Mouse (Mus musculus) liver, adult 2 months (tissue): ENCODE measurements around the gene Gm1043. TPM values are rescaled to one million over a fixed set of nuclear protein-coding genes. Genes with fewer than 3 reads are reported as not detected.

ENCODE experiments used
- DNase-seq: peaks from one replicate; pipeline ENCODE4 v3.0.0-alpha.2; 2011; ENCODE audit warnings: low read depth, low spot score; ENCODE audit errors: extremely low read depth
- H3K27ac ChIP-seq: fragments of 200-500 bp; replicated peaks from 2 replicates; pipeline ENCODE4 v1.5.1; 2012; ENCODE audit warnings: low read depth, mild to moderate bottlenecking, control low read depth, inconsistent platforms, low read length; ENCODE audit not compliant: insufficient read depth
- H3K27me3 ChIP-seq: fragments of 200-500 bp; 2 replicates; pipeline ENCODE4 v1.6.1; 2012; ENCODE audit warnings: mild to moderate bottlenecking, moderate library complexity, low read length, inconsistent platforms; ENCODE audit not compliant: control insufficient read depth, insufficient read depth
- H3K36me3 ChIP-seq: fragments of 200-500 bp; 2 replicates; pipeline ENCODE4 v1.6.1; 2012; ENCODE audit warnings: low read length, inconsistent platforms; ENCODE audit not compliant: control insufficient read depth, insufficient read depth
- H3K4me1 ChIP-seq: fragments of 200-500 bp; 2 replicates; pipeline ENCODE4 v1.6.1; 2011; ENCODE audit warnings: low read length; ENCODE audit not compliant: control insufficient read depth, insufficient read depth
- H3K4me3 ChIP-seq: fragments of 200-500 bp; 2 replicates; pipeline ENCODE4 v1.5.1; 2011; ENCODE audit warnings: low read depth, mild to moderate bottlenecking, control low read depth, low read length, moderate library complexity; ENCODE audit not compliant: insufficient read depth
- H3K79me2 ChIP-seq: fragments of 200-500 bp; 2 replicates; pipeline ENCODE4 v1.6.1; 2012; ENCODE audit warnings: inconsistent platforms, mild to moderate bottlenecking, low read length, moderate library complexity; ENCODE audit not compliant: control insufficient read depth, insufficient read depth
- H3K9ac ChIP-seq: fragments of 200-500 bp; 2 replicates; pipeline ENCODE4 v1.6.1; 2012; ENCODE audit warnings: low read depth, mild to moderate bottlenecking, control low read depth, inconsistent platforms, low read length
- CTCF ChIP-seq: fragments of 200-500 bp; IDR thresholded peaks from 2 replicates; pipeline ENCODE4 v1.5.1; 2011; ENCODE audit warnings: low read depth, low read length, control low read depth
- POLR2A ChIP-seq: fragments of 200-500 bp; IDR thresholded peaks from 2 replicates; pipeline ENCODE4 v1.6.1; 2011; ENCODE audit warnings: low read length, control low read depth; ENCODE audit not compliant: insufficient read depth; ENCODE audit errors: extremely low read depth
- WGBS: fragments of 180-500 bp; shearing (Covaris S2); methylation state at CpG from one replicate; pipeline ENCODE4 v1.1.7; 2018; 5-methylcytosine and 5-hydroxymethylcytosine counted together
- polyA plus RNA-seq: library from polyadenylated mRNA; depleted of rRNA; stranded (reverse); fragments of >200 nt; gene quantifications from 2 replicates; pipeline ENCODE4 v1.2.3, GENCODE M21; 2012; rRNA removed
- total RNA-seq: library from RNA; depleted of rRNA; stranded (reverse); fragments of >200 nt; gene quantifications from 2 replicates; pipeline ENCODE4 v1.2.3, GENCODE M21; 2014; rRNA removed

Gene Gm1043
- total RNA-seq (0.07 TPM in 1 of 2 replicates, not detected in the other), polyA plus RNA-seq (0.05 TPM in 1 of 2 replicates, not detected in the other)

- 84% methylated on average over 16 of the region's 16 CpGs for WGBS
- Histone ChIP-seq H3K36me3 (no peaks in the 10 kb centered on the region), H3K4me3 (no peak within 1 kb of the TSS), H3K27ac (no peak within 1 kb of the TSS), H3K4me1 (no peaks in the 10 kb centered on the region), H3K79me2 (no peaks in the 10 kb centered on the region), H3K9ac (no peak within 1 kb of the TSS), H3K27me3 (no peaks in the 10 kb centered on the region)
- DNase-seq, result no peak
- TF ChIP-seq CTCF (no peak), POLR2A (no peak)
These were observed at the start of gene Gm1043 for GRCm38 (mm10) chr5:37085241-37085640. Gene Gm1043 (plus strand): TSS chr5:37085370.

GRCm38 (mm10) chr5:37035896-37036295, 49.3 kb upstream of the Gm1043 start:
- Histone ChIP-seq H3K36me3 (no peaks in the 10 kb centered on the region), H3K27me3 (0 out of 2 replicates have a peak, but pooled peaks cover 2% of the 10 kb centered on the region), H3K27ac (no peak overlapping the region), H3K79me2 (no peaks in the 10 kb centered on the region), H3K4me3 (no peak overlapping the region), H3K4me1 (no peaks in the 10 kb centered on the region), H3K9ac (no peak overlapping the region)
- no peak for DNase-seq
- no peak for TF ChIP-seq POLR2A
- TF ChIP-seq CTCF, result no peak
- 67% methylated on average over 6 of the region's 6 CpGs for WGBS

DNA sequence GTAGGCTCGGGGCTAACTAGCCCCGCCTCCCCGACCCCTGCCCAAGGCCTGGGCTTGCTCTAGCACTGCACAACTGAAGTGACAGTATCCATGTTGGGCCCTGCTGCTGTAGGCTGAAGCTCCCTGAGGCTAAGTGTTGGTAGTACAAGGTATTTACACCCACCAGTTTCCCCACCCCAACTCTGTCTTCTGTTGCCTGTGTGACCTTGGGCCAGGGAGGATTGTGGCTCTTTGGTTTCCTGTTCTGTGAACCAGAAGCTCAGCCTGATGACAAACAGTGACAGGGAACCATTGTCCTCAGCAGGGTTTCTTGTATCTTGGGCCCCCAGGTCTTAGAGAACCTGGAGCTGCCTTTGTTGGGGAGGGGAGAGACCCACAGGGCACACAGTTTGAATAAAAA, 48.3 kb upstream of the Gm1043 start:
- H3K79me2 ChIP-seq, result no peaks in the 10 kb centered on the region
- H3K27me3 ChIP-seq, result 0 out of 2 replicates have a peak, but pooled peaks cover 4% of the 10 kb centered on the region
- WGBS, result 61% methylated on average over 3 of the region's 3 CpGs
- H3K9ac ChIP-seq, result no peak overlapping the region
- no peak overlapping the region for H3K4me3 ChIP-seq
- no peaks in the 10 kb centered on the region for H3K36me3 ChIP-seq
- DNase-seq, result no peak
- no peaks in the 10 kb centered on the region for H3K4me1 ChIP-seq
- TF ChIP-seq CTCF (no peak), POLR2A (no peak)
- no peak overlapping the region for H3K27ac ChIP-seq

- DNase-seq, result no peak
- Histone ChIP-seq H3K4me3 (no peak overlapping the region), H3K4me1 (no peaks in the 10 kb centered on the region), H3K9ac (no peak overlapping the region), H3K27ac (no peak overlapping the region), H3K27me3 (0 out of 2 replicates have a peak, but pooled peaks cover 4% of the 10 kb centered on the region), H3K36me3 (no peaks in the 10 kb centered on the region), H3K79me2 (no peaks in the 10 kb centered on the region)
- 74% methylated on average over 6 of the region's 6 CpGs for WGBS
- TF ChIP-seq CTCF (no peak), POLR2A (no peak)
These were observed 45.3 kb upstream of the Gm1043 start for GRCm38 (mm10) chr5:37039908-37040307.

DNA sequence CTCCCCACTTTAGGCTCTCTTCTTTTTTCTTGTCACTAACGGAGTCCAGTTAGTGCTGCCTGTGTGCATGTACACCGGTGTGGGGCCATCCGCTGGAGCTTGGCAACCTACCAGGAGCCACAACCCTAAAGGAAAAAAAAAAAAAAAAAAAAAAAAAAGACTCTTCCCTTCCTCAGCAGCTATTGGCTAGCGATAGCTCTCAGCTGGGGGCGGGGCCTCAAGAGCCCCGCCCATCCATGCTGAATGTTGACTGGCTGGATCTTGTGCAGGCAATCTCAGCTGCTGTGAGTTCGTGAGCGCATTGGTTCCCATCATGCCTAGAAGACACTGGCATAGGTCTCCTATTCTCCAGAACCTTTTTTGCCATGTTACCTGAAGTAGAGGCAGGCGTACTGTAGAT, 44.5 kb upstream of the Gm1043 start:
- H3K27ac ChIP-seq, result no peak overlapping the region
- 23% methylated on average over 9 of the region's 9 CpGs for WGBS
- no peaks in the 10 kb centered on the region for H3K79me2 ChIP-seq
- no peak overlapping the region for H3K4me3 ChIP-seq
- 0 out of 2 replicates have a peak, but pooled peaks cover 4% of the 10 kb centered on the region for H3K27me3 ChIP-seq
- no peak for DNase-seq
- H3K4me1 ChIP-seq, result no peaks in the 10 kb centered on the region
- TF ChIP-seq CTCF (no peak), POLR2A (no peak)
- H3K9ac ChIP-seq, result no peak overlapping the region
- H3K36me3 ChIP-seq, result no peaks in the 10 kb centered on the region

GRCm38 (mm10) chr5:37041651-37042050, 43.5 kb upstream of the Gm1043 start:
- no peaks in the 10 kb centered on the region for H3K79me2 ChIP-seq
- no peak for DNase-seq
- no peaks in the 10 kb centered on the region for H3K4me1 ChIP-seq
- no peak overlapping the region for H3K9ac ChIP-seq
- no peak overlapping the region for H3K27ac ChIP-seq
- no peak for TF ChIP-seq CTCF
- TF ChIP-seq POLR2A, result no peak
- 0 out of 2 replicates have a peak, but pooled peaks cover 4% of the 10 kb centered on the region for H3K27me3 ChIP-seq
- no peaks in the 10 kb centered on the region for H3K36me3 ChIP-seq
- WGBS, result 45% methylated on average over 6 of the region's 6 CpGs
- H3K4me3 ChIP-seq, result no peak overlapping the region
